8 mouse cellular contexts compared by ENCODE assay signal in the genomic region with DNA sequence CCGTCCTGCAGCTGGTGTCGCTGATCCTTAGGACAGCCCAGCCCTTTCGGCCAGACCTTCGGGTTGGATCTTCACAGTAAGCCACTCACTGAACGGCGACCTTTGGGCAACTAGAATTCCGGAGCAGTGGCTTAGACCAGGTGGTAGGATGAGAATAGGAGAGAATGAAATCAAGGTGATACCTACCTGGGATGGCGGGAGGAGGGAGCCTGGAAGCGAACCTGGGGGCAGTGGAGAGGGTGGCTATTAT. TPM values are rescaled to one million over a fixed set of nuclear protein-coding genes. Genes with fewer than 3 reads are reported as not detected.
A peak's percentile ranks its signal among the peaks of the same experiment; 100 is the strongest.
DNase-seq lines count a peak whose midpoint lies in the region; ATAC-seq and TF ChIP-seq lines count a peak whose summit lies in the region.

No protein-coding gene starts in this region.

- H3K79me2 ChIP-seq in liver, adult 2 months (ENCODE audit: control insufficient read depth, insufficient read depth, low read length): no peaks in the 10 kb centered on the region

- 6% methylated on average over 9 of the region's 9 CpGs for WGBS in liver, adult 2 months
- WGBS in embryonic facial prominence, embryonic 15.5 days: 3% methylated on average over 9 of the region's 9 CpGs
- WGBS in kidney, embryonic 15.5 days: under 1% methylated on average over 9 of the region's 9 CpGs
- WGBS in neural tube, embryonic 12.5 days: 1% methylated on average over 9 of the region's 9 CpGs

- H3K4me3 ChIP-seq in liver, adult 2 months (ENCODE audit: insufficient read depth, low read depth, low read length): peak overlapping the region; percentile 83
- H3K4me3 ChIP-seq in embryonic facial prominence, embryonic 15.5 days (replicated peaks): peak overlapping the region; percentile 71
- H3K4me3 ChIP-seq in kidney, embryonic 15.5 days (replicated peaks): peak overlapping the region; percentile 73
- H3K4me3 ChIP-seq in neural tube, embryonic 12.5 days: peak overlapping the region; percentile 64

- H3K9me3 ChIP-seq in embryonic facial prominence, embryonic 15.5 days (replicated peaks): no peaks in the 10 kb centered on the region
- H3K9me3 ChIP-seq in kidney, embryonic 15.5 days (replicated peaks): no peaks in the 10 kb centered on the region
- H3K9me3 ChIP-seq in neural tube, embryonic 12.5 days: no peaks in the 10 kb centered on the region

- peak overlapping the region; percentile 88; the same call in 1 of the 2 replicates for H3K9ac ChIP-seq in liver, adult 2 months (ENCODE audit: low read depth, low read length)
- 0 out of 2 replicates have a peak overlapping the region, but pooled peaks have one; percentile 75 for H3K9ac ChIP-seq in embryonic facial prominence, embryonic 15.5 days
- peak overlapping the region; percentile 67; the same call in 1 of the 2 replicates for H3K9ac ChIP-seq in kidney, embryonic 15.5 days
- no peak overlapping the region for H3K9ac ChIP-seq in neural tube, embryonic 12.5 days

- TF ChIP-seq POLR2A in liver, adult 2 months (IDR thresholded peaks at IDR 0.05; ENCODE audit: extremely low read depth, insufficient read depth, low read length): no peak

- no peak for TF ChIP-seq CTCF in liver, adult 2 months (IDR thresholded peaks at IDR 0.05; ENCODE audit: low read depth, low read length)

- DNase-seq in liver, adult 2 months (ENCODE audit: extremely low read depth, low read depth, low spot score): no peak
- no peak for DNase-seq in liver
- DNase-seq in gastrocnemius, adult 8-10 months (ENCODE audit: low spot score in 2 of 2): no peak
- DNase-seq in embryo, embryonic 10.5 days (ENCODE audit: low spot score): no peak
- DNase-seq in gastrocnemius, postnatal 25 days: no peak

- H3K27me3 ChIP-seq in liver, adult 2 months (ENCODE audit: control insufficient read depth, insufficient read depth, low read length): peaks cover 6% of the 10 kb centered on the region; the same call in 1 of the 2 replicates
- no peaks in the 10 kb centered on the region for H3K27me3 ChIP-seq in embryonic facial prominence, embryonic 15.5 days
- peaks cover 37% of the 10 kb centered on the region for H3K27me3 ChIP-seq in kidney, embryonic 15.5 days
- H3K27me3 ChIP-seq in neural tube, embryonic 12.5 days (replicated peaks): peaks cover 21% of the 10 kb centered on the region

- H3K4me2 ChIP-seq in embryonic facial prominence, embryonic 15.5 days (replicated peaks): peak overlapping the region; percentile 99
- peak overlapping the region; percentile 97 for H3K4me2 ChIP-seq in kidney, embryonic 15.5 days
- H3K4me2 ChIP-seq in neural tube, embryonic 12.5 days (replicated peaks): peak overlapping the region; percentile 98

- peaks cover 7% of the 10 kb centered on the region; the same call in 1 of the 2 replicates for H3K4me1 ChIP-seq in liver, adult 2 months (ENCODE audit: control insufficient read depth, insufficient read depth, low read length)
- peaks cover 13% of the 10 kb centered on the region for H3K4me1 ChIP-seq in embryonic facial prominence, embryonic 15.5 days
- H3K4me1 ChIP-seq in kidney, embryonic 15.5 days: peaks cover 15% of the 10 kb centered on the region
- H3K4me1 ChIP-seq in neural tube, embryonic 12.5 days: peaks cover 13% of the 10 kb centered on the region

- no peak overlapping the region for H3K27ac ChIP-seq in liver, adult 2 months (replicated peaks; ENCODE audit: insufficient read depth, low read depth, low read length)
- H3K27ac ChIP-seq in embryonic facial prominence, embryonic 15.5 days (replicated peaks): no peak overlapping the region
- no peak overlapping the region for H3K27ac ChIP-seq in kidney, embryonic 15.5 days
- no peak overlapping the region for H3K27ac ChIP-seq in neural tube, embryonic 12.5 days

- H3K36me3 ChIP-seq in liver, adult 2 months (ENCODE audit: control insufficient read depth, insufficient read depth, low read length): no peaks in the 10 kb centered on the region
- no peaks in the 10 kb centered on the region for H3K36me3 ChIP-seq in embryonic facial prominence, embryonic 15.5 days
- H3K36me3 ChIP-seq in kidney, embryonic 15.5 days: no peaks in the 10 kb centered on the region
- no peaks in the 10 kb centered on the region for H3K36me3 ChIP-seq in neural tube, embryonic 12.5 days

- peak; percentile 35; the same call in 1 of the 2 replicates for ATAC-seq in embryonic facial prominence, embryonic 15.5 days (ENCODE audit: insufficient number of reproducible peaks, low FRiP score, low TSS enrichment, low read depth)
- ATAC-seq in kidney, embryonic 15.5 days (replicated peaks; ENCODE audit: low FRiP score): no peak
- no peak for ATAC-seq in neural tube, embryonic 12.5 days (ENCODE audit: low FRiP score, low read depth)

RNA-seq across cellular contexts. Expression of gene Ism2, which starts 0.9 kb away (rescaled TPM):
- 0.18 and 0.27 TPM in 2 replicates for total RNA-seq in liver, adult 2 months (2014; rRNA removed)
- 0.28 and 0.60 TPM in 2 replicates for polyA plus RNA-seq in liver, adult 2 months (2012; rRNA removed)
- 1.5 TPM in 2 replicates for polyA plus RNA-seq in embryonic facial prominence, embryonic 15.5 days (2015; fragmentation: Nextera tagmentation; extraction: Ambion mirVana)
- 0.98 and 1.1 TPM in 2 replicates for polyA plus RNA-seq in kidney, embryonic 15.5 days (2015; fragmentation: Nextera tagmentation; extraction: Ambion mirVana)
- polyA plus RNA-seq in neural tube, embryonic 12.5 days (2016; fragmentation: Nextera tagmentation; extraction: Ambion mirVana): 0.32 and 0.54 TPM in 2 replicates
- total RNA-seq in gastrocnemius, adult 8-10 months (2022): not detected
- not detected for total RNA-seq in gastrocnemius, postnatal 25 days (2021)

RNA-seq across cellular contexts. Expression of gene Ahsa1, which starts 34.1 kb away (rescaled TPM):
- 88.0 and 92.9 TPM in 2 replicates for total RNA-seq in liver, adult 2 months (2014; rRNA removed)
- 67.4 and 76.9 TPM in 2 replicates for polyA plus RNA-seq in liver, adult 2 months (2012; rRNA removed)
- 220 and 223 TPM in 2 replicates for polyA plus RNA-seq in embryonic facial prominence, embryonic 15.5 days (2015; fragmentation: Nextera tagmentation; extraction: Ambion mirVana)
- 235 and 248 TPM in 2 replicates for polyA plus RNA-seq in kidney, embryonic 15.5 days (2015; fragmentation: Nextera tagmentation; extraction: Ambion mirVana)
- 196 and 197 TPM in 2 replicates for polyA plus RNA-seq in neural tube, embryonic 12.5 days (2016; fragmentation: Nextera tagmentation; extraction: Ambion mirVana)
- 100 to 1,000 TPM; 106 to 131 (median 116) TPM for total RNA-seq in gastrocnemius, adult 8-10 months (2022)
- total RNA-seq in gastrocnemius, postnatal 25 days (2021): 100 to 1,000 TPM; 126 to 141 TPM

RNA-seq across cellular contexts. Expression of gene Vipas39, which starts 34.3 kb away (rescaled TPM):
- 17.4 and 17.5 TPM in 2 replicates for total RNA-seq in liver, adult 2 months (2014; rRNA removed)
- polyA plus RNA-seq in liver, adult 2 months (2012; rRNA removed): 9.2 and 13.3 TPM in 2 replicates
- 41.1 and 44.2 TPM in 2 replicates for polyA plus RNA-seq in embryonic facial prominence, embryonic 15.5 days (2015; fragmentation: Nextera tagmentation; extraction: Ambion mirVana)
- 44.4 and 46.6 TPM in 2 replicates for polyA plus RNA-seq in kidney, embryonic 15.5 days (2015; fragmentation: Nextera tagmentation; extraction: Ambion mirVana)
- polyA plus RNA-seq in neural tube, embryonic 12.5 days (2016; fragmentation: Nextera tagmentation; extraction: Ambion mirVana): 62.0 and 62.8 TPM in 2 replicates
- 1 to 10 TPM; 6.4 to 8.4 (median 7.5) TPM for total RNA-seq in gastrocnemius, adult 8-10 months (2022)
- 10 to 100 TPM in 1 of 2 experiments, 1 to 10 TPM in 1; 8.0 to 10.2 TPM for total RNA-seq in gastrocnemius, postnatal 25 days (2021)
